Mouse (Mus musculus) thymus, adult 2 months (tissue): ENCODE measurements around the gene Unc5a. TPM values are rescaled to one million over a fixed set of nuclear protein-coding genes. Genes with fewer than 3 reads are reported as not detected.

Experiments
- DNase-seq: peaks from one replicate; pipeline ENCODE4 v3.0.0; 2021
- H3K27ac ChIP-seq: fragments of 200-500 bp; 2 replicates; pipeline ENCODE4 v1.5.1; 2012; ENCODE audit warnings: low read length, control low read depth; ENCODE audit not compliant: control insufficient read depth, insufficient read depth
- H3K27me3 ChIP-seq: fragments of 200-500 bp; 2 replicates; pipeline ENCODE4 v1.6.1; 2012; ENCODE audit warnings: mild to moderate bottlenecking, low read length, moderate library complexity, mixed read lengths; ENCODE audit not compliant: control insufficient read depth, insufficient read depth
- H3K36me3 ChIP-seq: fragments of 200-500 bp; 2 replicates; pipeline ENCODE4 v1.6.1; 2012; ENCODE audit warnings: mild to moderate bottlenecking, low read length, moderate library complexity; ENCODE audit not compliant: control insufficient read depth, insufficient read depth
- H3K4me1 ChIP-seq: fragments of 200-500 bp; replicated peaks from 2 replicates; pipeline ENCODE4 v1.6.1; 2012; ENCODE audit warnings: low read length; ENCODE audit not compliant: control insufficient read depth, insufficient read depth
- H3K4me3 ChIP-seq: fragments of 200-500 bp; 2 replicates; pipeline ENCODE4 v1.5.1; 2012; ENCODE audit warnings: mild to moderate bottlenecking, low read length, control low read depth, moderate library complexity; ENCODE audit not compliant: control insufficient read depth, insufficient read depth
- CTCF ChIP-seq: fragments of 200-500 bp; IDR thresholded peaks from 2 replicates; pipeline ENCODE4 v1.5.1; 2012; ENCODE audit warnings: mild to moderate bottlenecking, control low read depth, low read length, moderate library complexity, borderline replicate concordance; ENCODE audit not compliant: control insufficient read depth, poor library complexity, insufficient read depth; ENCODE audit errors: extremely low read depth
- POLR2A ChIP-seq: fragments of 200-500 bp; IDR thresholded peaks from 2 replicates; pipeline ENCODE4 v1.6.1; 2012; ENCODE audit warnings: mild to moderate bottlenecking, low read length, control low read depth, moderate library complexity; ENCODE audit not compliant: control insufficient read depth, poor library complexity, insufficient read depth; ENCODE audit errors: extremely low read depth
- WGBS: fragments of 180-500 bp; shearing (Covaris S2); methylation state at CpG from one replicate; pipeline ENCODE4 v1.1.7; 2018; 5-methylcytosine and 5-hydroxymethylcytosine counted together
- polyA plus RNA-seq: library from polyadenylated mRNA; depleted of rRNA; stranded (reverse); fragments of >200 nt; gene quantifications from 2 replicates; pipeline ENCODE4 v1.2.3, GENCODE M21; 2012

Unc5a gene
- polyA plus RNA-seq, 1 experiment, result 3.1 TPM

DNA sequence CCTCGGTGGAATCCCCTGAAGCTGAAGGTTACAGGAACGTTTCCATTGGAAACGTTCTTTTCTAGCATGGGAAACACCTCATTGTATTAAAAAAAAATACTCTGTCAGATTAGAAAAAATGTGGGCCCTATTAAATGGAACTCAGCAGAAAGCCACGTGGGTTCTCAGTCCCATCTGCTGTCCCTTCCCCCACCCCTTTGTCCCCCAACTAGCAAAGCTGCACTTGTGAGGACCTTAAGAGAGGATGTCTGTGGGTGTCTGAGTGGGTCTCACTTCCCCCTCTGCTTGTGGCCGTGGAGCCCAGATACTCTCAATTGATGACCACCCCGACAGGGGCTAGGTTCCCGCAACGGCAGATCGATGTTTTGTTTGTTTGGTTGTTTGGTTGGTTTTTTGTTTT is 27.5 kb upstream of the Unc5a start:
- TF ChIP-seq CTCF (no peak), POLR2A (no peak)
- Histone ChIP-seq H3K4me1 (no peaks in the 10 kb centered on the region), H3K36me3 (no peaks in the 10 kb centered on the region), H3K27me3 (no peaks in the 10 kb centered on the region), H3K4me3 (no peak overlapping the region), H3K27ac (no peak overlapping the region)
- DNase-seq, result no peak
- WGBS, result 71% methylated on average over 9 of the region's 9 CpGs

GRCm38 (mm10) chr13:54923705-54924104 is 25.5 kb upstream of the Unc5a start:
- TF ChIP-seq CTCF, result no peak
- TF ChIP-seq POLR2A, result no peak
- Histone ChIP-seq H3K4me1 (no peaks in the 10 kb centered on the region), H3K4me3 (no peak overlapping the region), H3K36me3 (no peaks in the 10 kb centered on the region), H3K27ac (no peak overlapping the region), H3K27me3 (no peaks in the 10 kb centered on the region)
- no peak for DNase-seq
- 92% methylated on average over 2 of the region's 2 CpGs for WGBS

GRCm38 (mm10) chr13:54925466-54925865 is 23.7 kb upstream of the Unc5a start:
- 34% methylated on average over 8 of the region's 8 CpGs for WGBS
- Histone ChIP-seq H3K36me3 (no peaks in the 10 kb centered on the region), H3K4me3 (no peak overlapping the region), H3K4me1 (no peaks in the 10 kb centered on the region), H3K27me3 (no peaks in the 10 kb centered on the region), H3K27ac (no peak overlapping the region)
- no peak for DNase-seq
- TF ChIP-seq POLR2A, result no peak
- TF ChIP-seq CTCF, result no peak

GRCm38 (mm10) chr13:54926654-54927053 is 22.6 kb upstream of the Unc5a start:
- Histone ChIP-seq H3K4me1 (no peaks in the 10 kb centered on the region), H3K36me3 (no peaks in the 10 kb centered on the region), H3K4me3 (no peak overlapping the region), H3K27me3 (no peaks in the 10 kb centered on the region), H3K27ac (no peak overlapping the region)
- DNase-seq, result no peak
- TF ChIP-seq POLR2A, result no peak
- no peak for TF ChIP-seq CTCF
- WGBS, result 67% methylated on average over 4 of the region's 4 CpGs

GRCm38 (mm10) chr13:54930123-54930522 is 19.1 kb upstream of the Unc5a start:
- Histone ChIP-seq H3K27me3 (no peaks in the 10 kb centered on the region), H3K27ac (no peak overlapping the region), H3K4me3 (no peak overlapping the region), H3K4me1 (no peaks in the 10 kb centered on the region), H3K36me3 (no peaks in the 10 kb centered on the region)
- no peak for TF ChIP-seq POLR2A
- no peak for TF ChIP-seq CTCF
- DNase-seq, result no peak
- WGBS, result 54% methylated on average over 4 of the region's 4 CpGs

- no peak overlapping the region for H3K27ac ChIP-seq
- no peaks in the 10 kb centered on the region for H3K27me3 ChIP-seq
- H3K4me3 ChIP-seq, result no peak overlapping the region
- no peaks in the 10 kb centered on the region for H3K4me1 ChIP-seq
- WGBS, result 83% methylated on average over 8 of the region's 8 CpGs
- no peak for DNase-seq
- no peak for TF ChIP-seq POLR2A
- no peak for TF ChIP-seq CTCF
- no peaks in the 10 kb centered on the region for H3K36me3 ChIP-seq
Measured at GRCm38 (mm10) chr13:54934873-54935272, 14.3 kb upstream of the Unc5a start.

DNA sequence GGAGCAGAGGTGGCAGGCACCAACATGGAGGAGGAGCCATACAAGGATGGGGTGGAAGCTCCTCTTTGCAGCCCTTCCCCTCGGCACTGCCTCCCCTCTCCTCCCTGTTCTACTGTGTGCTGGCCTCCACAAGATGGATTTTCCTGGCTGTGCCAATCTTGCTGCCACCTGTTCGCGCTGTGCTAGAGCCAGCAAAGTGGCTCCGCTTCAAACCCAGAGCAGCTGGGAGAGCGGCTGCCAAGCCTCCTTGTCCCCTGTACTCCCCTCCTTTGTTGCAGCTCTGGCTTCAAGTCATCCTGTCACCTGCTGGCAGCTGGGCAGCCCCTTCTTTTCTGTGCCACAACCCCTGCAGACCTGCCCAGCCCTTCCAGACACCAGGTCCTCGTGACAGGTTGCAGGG is 13.0 kb upstream of the Unc5a start:
- WGBS, result 78% methylated on average over 6 of the region's 6 CpGs
- Histone ChIP-seq H3K4me1 (no peaks in the 10 kb centered on the region), H3K4me3 (no peak overlapping the region), H3K27me3 (no peaks in the 10 kb centered on the region), H3K27ac (no peak overlapping the region), H3K36me3 (no peaks in the 10 kb centered on the region)
- DNase-seq, result no peak
- TF ChIP-seq POLR2A (no peak), CTCF (no peak)
